Mouse (Mus musculus) adrenal gland, adult 2 months (tissue): ENCODE data around the gene Hist1h4a. TPM values are rescaled to one million over a fixed set of nuclear protein-coding genes. Genes with fewer than 3 reads are reported as not detected.
A peak's percentile ranks its signal among the peaks of the same experiment; 100 is the strongest.

ENCODE experiments used
- DNase-seq: peaks from one replicate; pipeline ENCODE4 v3.0.0; 2021
- polyA plus RNA-seq: library from polyadenylated mRNA; depleted of rRNA; stranded (reverse); fragments of >200 nt; gene quantifications from 2 replicates; pipeline ENCODE4 v1.2.3, GENCODE M21; 2012
- total RNA-seq, 2 experiments: library from RNA; stranded (reverse); gene quantifications; 2 replicates each; pipeline ENCODE4 v1.2.3; 2021

Hist1h4a gene
- total and polyA plus RNA-seq, 3 experiments: 2.1 to 26.3 (median 21.1) TPM

- no peak for DNase-seq
These were observed 1.7 kb downstream of the Hist1h4a start for GRCm38 (mm10) chr13:23759251-23759771.

GRCm38 (mm10) chr13:23757921-23758320, 3.1 kb downstream of the Hist1h4a start:
- DNase-seq: no peak

- no peak for DNase-seq
These were observed 3.7 kb downstream of the Hist1h4a start for GRCm38 (mm10) chr13:23757211-23757773.

GRCm38 (mm10) chr13:23756790-23757189, 4.2 kb downstream of the Hist1h4a start, which contains the start of gene Hist1h4b:
Gene Hist1h4b, plus strand, starts transcription at chr13:23757013.
- DNase-seq: peak; percentile 88

GRCm38 (mm10) chr13:23755000-23755399, 6.0 kb downstream of the Hist1h4a start:
- no peak for DNase-seq

- DNase-seq: no peak
These were observed 7.5 kb downstream of the Hist1h4a start for GRCm38 (mm10) chr13:23753314-23754078.

- DNase-seq: no peak
These were observed 8.3 kb downstream of the Hist1h4a start for GRCm38 (mm10) chr13:23752742-23753172.

GRCm38 (mm10) chr13:23752067-23752741, 8.8 kb downstream of the Hist1h4a start, which contains the start of gene Hist1h3b:
Gene Hist1h3b, plus strand, starts transcription at chr13:23752267.
- peak; percentile 88 for DNase-seq

- no peak for DNase-seq
These were observed 9.5 kb downstream of the Hist1h4a start for GRCm38 (mm10) chr13:23751478-23751956.

GRCm38 (mm10) chr13:23750839-23751477, 10.1 kb downstream of the Hist1h4a start, which contains the start of gene Hist1h2ab:
Gene Hist1h2ab, plus strand, starts transcription at chr13:23751126.
- DNase-seq: peak; percentile 68

GRCm38 (mm10) chr13:23749563-23750121, 11.4 kb downstream of the Hist1h4a start:
- no peak for DNase-seq

GRCm38 (mm10) chr13:23747892-23748288, 13.1 kb downstream of the Hist1h4a start:
- no peak for DNase-seq

GRCm38 (mm10) chr13:23747081-23747891, 13.7 kb downstream of the Hist1h4a start:
- DNase-seq: no peak

GRCm38 (mm10) chr13:23746201-23747080, 14.6 kb downstream of the Hist1h4a start, which contains the start of gene Hist1h2bb:
Gene Hist1h2bb, plus strand, starts transcription at chr13:23746734.
- DNase-seq: peak; percentile 81

GRCm38 (mm10) chr13:23745381-23746161, 15.5 kb downstream of the Hist1h4a start, which contains the start of gene Hist1h3c:
Gene Hist1h3c, minus strand, starts transcription at chr13:23745602.
- peak; percentile 81 for DNase-seq

- no peak for DNase-seq
These were observed 16.3 kb downstream of the Hist1h4a start for GRCm38 (mm10) chr13:23744421-23745380.

- DNase-seq: no peak
These were observed 17.1 kb downstream of the Hist1h4a start for GRCm38 (mm10) chr13:23743963-23744362.
